Mouse (Mus musculus): ENCODE data around the gene Plin5. TPM values are rescaled to one million over a fixed set of nuclear protein-coding genes. Genes with fewer than 3 reads are reported as not detected.

Gene Plin5
- total RNA-seq, 4 experiments from 2014 or later: 20.4 to 32.6 (median 26.9) TPM

- peak; percentile 80 for DNase-seq
These were observed 16.3 kb upstream of the Plin5 start for GRCm38 (mm10) chr17:56133457-56134363.

DNA sequence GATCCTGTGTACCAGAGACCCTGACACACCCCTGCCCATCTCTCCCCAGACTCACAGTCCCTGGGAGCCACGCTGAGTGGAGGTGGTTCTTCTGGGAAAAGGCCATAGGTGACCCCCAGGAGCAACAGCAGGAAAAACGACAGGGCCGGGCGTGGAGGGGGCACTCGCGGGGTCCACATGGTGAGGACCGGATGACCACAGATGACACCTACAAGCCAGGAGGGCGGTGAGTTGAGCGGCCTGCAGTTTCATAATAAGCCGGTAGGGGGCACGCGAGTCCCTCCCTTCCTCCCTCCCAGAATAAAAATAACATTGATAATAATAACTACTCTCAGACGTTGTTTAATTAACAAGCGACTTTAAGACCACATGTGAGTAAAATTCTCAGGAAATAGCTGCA, 15.3 kb upstream of the Plin5 start:
- DNase-seq: no peak

GRCm38 (mm10) chr17:56131814-56132213, 14.4 kb upstream of the Plin5 start:
- DNase-seq: no peak

- no peak for DNase-seq
These were observed 13.7 kb upstream of the Plin5 start for GRCm38 (mm10) chr17:56131136-56131535.

DNA sequence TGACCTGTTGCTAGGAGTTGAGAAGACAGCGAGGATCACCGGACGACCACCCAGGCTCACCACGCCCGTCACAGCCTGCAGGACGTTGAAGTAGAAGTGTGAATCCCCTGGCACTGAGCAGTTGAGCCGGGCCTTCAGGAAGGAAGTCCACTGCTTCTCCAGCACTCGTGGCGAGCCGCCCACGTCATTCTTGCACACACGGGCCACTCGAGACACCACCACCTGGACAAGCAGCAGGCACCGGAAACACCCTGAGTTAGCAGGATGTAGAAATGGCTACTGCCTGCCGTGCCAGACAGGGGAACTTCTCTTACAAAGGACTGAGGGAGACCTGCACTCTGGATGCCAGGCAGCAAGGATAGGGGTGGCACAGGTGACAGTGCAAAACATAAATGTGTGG, 10.8 kb upstream of the Plin5 start:
- no peak for DNase-seq

- DNase-seq: no peak
These were observed 8.8 kb upstream of the Plin5 start for GRCm38 (mm10) chr17:56126175-56126574.

DNA sequence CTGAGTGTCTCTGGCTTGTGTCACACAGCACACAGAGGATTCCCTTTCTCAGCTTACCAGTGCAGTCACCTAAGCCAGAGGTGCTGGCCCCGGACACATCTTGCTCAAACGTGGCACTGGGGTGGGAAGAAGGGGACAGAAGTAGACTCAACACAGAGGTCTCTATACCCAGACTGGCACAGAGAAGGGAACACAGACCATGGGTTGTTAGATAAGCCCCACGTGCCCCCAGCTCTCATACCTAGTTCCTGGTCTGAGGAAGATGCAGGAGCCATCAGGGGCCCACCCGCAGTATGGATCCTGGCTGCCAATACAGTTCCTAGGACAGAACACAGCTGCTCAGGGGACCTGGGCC, 7.9 kb upstream of the Plin5 start:
- no peak for DNase-seq

- DNase-seq: no peak
These were observed 7.2 kb upstream of the Plin5 start for GRCm38 (mm10) chr17:56124377-56125275.

DNA sequence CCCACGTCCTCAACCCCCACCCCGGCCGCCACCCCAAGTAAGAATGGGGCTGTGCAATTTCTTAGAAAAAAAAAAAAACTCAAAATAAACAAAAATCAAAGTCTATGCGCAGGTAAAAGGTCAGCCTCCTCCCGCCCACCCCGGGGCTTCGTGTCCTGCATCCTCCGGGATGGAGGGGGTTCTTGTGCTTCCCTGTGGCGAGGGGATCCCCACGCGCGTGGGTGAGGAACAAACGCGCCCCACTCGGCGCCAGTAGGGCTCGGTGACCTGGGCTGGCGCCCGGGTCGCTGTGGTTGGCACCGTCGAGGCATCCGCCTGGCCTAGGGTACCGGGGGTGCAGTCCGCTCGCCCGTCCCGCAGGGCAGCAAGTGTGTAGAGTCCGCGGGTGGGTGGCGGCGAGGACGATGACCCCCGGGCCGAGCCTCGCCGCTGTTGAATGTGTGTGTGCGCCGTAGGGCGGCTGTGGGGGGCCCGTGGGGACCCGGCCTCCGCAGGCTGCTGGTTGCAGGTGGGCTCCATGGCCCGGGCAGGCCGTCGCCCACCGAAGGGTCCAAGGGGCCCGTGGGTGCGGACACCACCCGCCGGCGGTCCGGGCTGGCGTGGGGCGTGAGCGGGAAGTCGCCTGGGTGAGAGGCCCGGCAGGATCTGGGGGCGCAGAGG, 6.4 kb upstream of the Plin5 start:
- DNase-seq: no peak

DNA sequence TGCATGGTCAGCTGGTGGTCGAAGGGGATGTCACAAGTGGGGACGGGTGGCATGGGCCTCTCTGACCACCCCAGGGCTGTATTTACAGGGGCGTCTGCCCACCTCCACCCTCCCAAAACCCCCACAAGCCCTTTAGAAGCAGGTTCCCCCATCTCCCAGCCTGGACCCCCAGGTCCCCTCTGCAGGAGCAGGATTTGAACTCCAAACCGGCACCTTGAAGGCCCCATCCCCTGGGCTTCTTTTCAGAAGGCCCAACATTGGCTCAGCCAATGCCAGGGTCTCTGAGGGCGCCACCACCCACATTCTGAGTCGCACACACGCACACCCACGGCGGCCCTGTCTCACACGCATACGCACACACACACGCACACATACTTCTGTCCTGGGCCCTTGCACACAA, 5.8 kb upstream of the Plin5 start:
- DNase-seq: no peak

- DNase-seq: no peak
These were observed 4.4 kb upstream of the Plin5 start, which contains the start of gene Lrg1 for GRCm38 (mm10) chr17:56121826-56122225. Lrg1 (minus strand) TSS chr17:56122001.

GRCm38 (mm10) chr17:56119981-56120880, 2.8 kb upstream of the Plin5 start:
- DNase-seq: no peak

DNA sequence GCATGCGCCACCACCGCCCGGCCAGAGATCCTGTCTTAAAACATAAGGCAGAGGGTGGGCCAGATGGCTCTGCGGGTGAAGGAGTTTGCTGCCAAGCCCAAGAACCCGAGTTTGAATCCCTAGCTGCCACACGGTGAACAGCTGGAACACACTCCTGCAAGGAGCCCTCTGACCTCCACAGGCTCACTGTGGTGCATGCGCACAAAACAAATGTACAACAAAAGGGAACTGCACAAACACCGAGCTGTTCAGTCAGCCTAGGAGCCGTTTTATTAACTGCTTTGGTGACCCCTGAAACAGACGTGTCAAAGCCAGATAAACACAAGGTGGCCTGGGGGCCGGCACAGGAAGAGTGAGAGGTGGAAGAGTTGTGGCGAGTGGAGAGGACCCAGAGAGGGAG, 2.0 kb upstream of the Plin5 start:
- no peak for DNase-seq

- DNase-seq: no peak
These were observed 1.2 kb downstream of the Plin5 start for GRCm38 (mm10) chr17:56116193-56116592.

- no peak for DNase-seq
These were observed 4.7 kb downstream of the Plin5 start for GRCm38 (mm10) chr17:56112743-56113142.

DNA sequence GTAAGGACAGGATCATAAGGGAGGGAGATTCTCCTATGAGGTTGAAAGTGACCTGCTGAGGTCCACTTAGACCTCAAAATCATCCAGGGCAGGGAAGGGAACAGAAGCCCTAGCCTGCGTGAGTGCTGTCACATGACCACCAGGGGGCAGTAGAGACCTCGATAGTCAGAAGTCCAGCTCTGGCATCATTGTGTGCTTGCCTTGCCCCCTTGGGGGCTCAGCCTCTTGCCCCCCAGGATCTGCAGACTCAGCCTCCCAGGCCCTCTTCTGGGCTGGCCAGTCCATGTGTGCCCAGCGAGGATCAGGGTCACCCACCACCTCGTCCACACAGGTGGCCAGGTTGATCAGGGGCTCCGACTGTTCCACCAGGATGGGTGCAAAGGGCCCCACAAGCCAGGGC, 5.5 kb downstream of the Plin5 start:
- DNase-seq: no peak

DNA sequence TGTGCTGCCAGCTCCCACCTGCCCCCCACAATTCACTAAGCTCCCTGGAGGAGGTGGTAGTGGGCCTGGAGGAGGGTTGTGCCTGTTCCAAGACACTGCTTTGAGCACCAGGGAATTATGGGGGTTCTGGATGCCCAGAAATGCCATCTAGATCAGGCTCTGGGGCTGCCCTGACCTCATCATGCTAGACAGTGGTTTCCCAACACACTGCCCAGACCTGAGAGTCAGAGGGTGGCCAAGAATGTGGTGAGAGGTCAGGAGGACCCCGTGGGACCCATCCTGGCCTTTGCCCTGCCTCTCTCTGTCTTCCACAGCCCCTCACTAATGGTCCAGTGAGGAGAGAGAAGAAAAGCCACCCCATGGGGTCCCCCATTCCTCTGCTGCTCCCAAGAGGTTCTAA, 6.4 kb downstream of the Plin5 start:
- DNase-seq: no peak

DNA sequence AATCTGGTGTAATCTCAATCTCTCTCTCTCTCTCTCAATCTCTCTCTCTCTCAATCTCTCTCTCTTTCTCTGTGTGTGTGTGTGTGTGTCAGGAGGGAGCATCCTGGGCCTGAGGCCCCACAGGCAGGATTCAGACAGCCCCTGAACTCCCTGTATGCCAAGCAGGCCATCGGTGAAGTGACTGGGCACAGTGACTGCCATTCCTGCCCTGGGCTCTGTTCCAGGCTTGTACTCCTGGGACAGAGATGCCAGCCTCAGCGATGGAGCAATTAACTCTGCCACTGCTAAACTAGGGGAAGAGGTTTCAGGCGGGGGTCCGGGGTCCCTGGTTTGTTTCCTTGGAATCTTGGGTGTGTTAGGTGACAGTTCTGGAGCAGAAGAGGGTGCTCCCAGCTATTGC, 6.8 kb downstream of the Plin5 start:
- no peak for DNase-seq

DNA sequence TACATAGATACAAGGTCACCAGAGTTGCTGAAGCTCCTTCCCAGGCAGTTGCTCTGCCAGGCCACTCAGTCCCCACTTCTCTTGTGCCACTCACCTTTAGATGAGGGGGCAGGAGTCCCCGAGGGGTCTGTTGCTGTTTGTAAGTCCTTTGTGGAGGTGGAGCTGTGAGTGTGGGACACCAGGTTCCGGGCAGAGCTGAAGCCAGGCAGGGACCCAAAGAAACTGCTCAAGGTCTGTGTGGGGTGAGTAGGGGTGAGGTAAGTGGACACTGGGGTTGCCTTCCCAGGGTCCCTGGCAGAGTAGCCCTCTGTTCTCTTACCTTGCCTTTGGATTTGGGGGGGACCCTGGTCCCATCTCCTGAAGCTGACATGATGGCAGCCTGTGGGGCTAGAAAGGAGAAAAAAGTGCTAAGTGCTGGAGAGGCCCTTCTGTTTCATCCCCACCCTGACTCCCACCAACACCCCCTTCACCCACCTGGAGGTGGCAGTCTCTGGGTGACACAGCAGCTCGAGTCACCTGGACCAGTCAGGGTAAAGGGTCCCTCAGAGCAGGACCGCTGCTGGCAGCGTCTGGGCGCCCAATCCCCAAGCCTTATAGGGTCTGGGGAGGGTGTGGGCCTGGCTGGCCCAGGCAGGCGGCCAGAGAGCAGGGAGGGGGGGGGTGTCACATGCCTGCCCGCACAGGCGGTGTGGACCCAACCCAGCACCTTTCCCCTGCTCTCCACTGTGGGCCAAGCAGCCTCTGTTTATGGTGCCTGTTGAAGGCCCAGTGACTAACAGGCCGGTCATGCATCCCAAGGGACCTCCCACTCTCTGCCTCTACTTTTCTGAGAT, 8.0 kb downstream of the Plin5 start, which contains the start of gene Plin4:
Gene Plin4 (minus strand): TSS at position 585 of the 833 bp plus-strand sequence.
- DNase-seq: no peak

DNA sequence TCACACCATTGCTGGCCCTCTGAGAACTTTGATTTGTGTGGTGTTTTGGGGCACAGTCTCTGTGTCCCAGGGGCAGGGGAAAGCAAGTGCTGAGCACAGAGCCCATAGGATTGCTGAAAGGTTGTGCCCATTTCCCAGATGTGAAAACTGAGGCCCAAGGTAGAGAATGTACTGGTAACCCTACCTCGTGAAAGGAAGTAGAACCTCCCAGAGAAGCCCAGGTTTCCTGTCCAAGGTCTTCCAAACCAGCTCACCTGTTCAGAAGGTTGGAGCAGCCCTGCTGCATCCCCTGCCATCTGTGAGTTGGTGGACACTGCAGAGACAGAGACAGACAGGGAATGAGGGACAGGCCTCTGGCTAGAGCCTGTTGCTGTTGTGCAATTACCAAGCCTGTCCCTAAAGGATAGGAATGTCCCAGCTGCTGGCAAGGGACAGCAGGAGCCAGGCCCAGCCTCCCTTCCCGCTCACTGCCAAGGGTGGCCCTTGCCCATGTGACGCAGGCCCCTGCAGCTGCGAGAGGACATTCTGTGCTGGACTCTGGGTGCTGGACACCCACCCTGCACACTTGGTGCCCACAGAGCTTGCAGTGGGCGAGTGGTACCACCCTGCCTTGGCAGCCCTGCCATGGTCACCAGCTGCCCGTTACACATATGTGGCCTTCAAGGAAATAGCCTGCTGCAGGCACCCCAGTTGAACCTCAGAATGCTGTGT, 8.9 kb downstream of the Plin5 start:
- peak; percentile 67 for DNase-seq

Measured in adrenal gland, adult 8-10 months (tissue).